Mouse (Mus musculus): ENCODE results near the gene Btbd35f3. TPM values are rescaled to one million over a fixed set of nuclear protein-coding genes. Genes with fewer than 3 reads are reported as not detected.
"Not testable (repeated sequence)": the region's sequence is repeated elsewhere in the genome, so short reads cannot be mapped to it uniquely, and the experiment has no call there.

The Btbd35f3 gene
- total RNA-seq (2021) (not detected), polyA plus RNA-seq (2012; rRNA removed) (not detected in 2 replicates)
- long read RNA-seq, result 0 reads

- DNase-seq; H3K4me1 ChIP-seq (ENCODE audit: control insufficient read depth, insufficient read depth, low read length); H3K4me3 ChIP-seq; H3K36me3 ChIP-seq (ENCODE audit: control insufficient read depth, insufficient read depth, low read length); H3K9ac ChIP-seq (ENCODE audit: low read depth, low read length); intact Hi-C loops (cut with DNase I); H3K27me3 ChIP-seq (ENCODE audit: control insufficient read depth, insufficient read depth, low read length); H3K27ac ChIP-seq; H3K79me2 ChIP-seq (replicated peaks; ENCODE audit: control insufficient read depth, insufficient read depth, low read length): not testable (repeated sequence)
- WGBS, result no CpG with 5 or more reads among the region's 3 CpGs
Observed at GRCm38 (mm10) chrX:4037374-4037773, at the start of gene Btbd35f3. Gene Btbd35f3, plus strand, starts transcription at chrX:4037674.

Other genes with a start within 250 kb of the Btbd35f3 start
- gene Btbd35f16, start 80.7 kb upstream of the Btbd35f3 start, total RNA-seq (2021), result not detected
- gene Btbd35f16, start 80.7 kb upstream of the Btbd35f3 start, polyA plus RNA-seq (2012; rRNA removed), result not detected in 2 replicates
- not detected for gene Btbd35f28, start 158.9 kb downstream of the Btbd35f3 start, total RNA-seq (2021)
- gene Btbd35f28, start 158.9 kb downstream of the Btbd35f3 start, polyA plus RNA-seq (2012; rRNA removed), result not detected in 2 replicates

Data from heart, adult 2 months (tissue).